Mouse (Mus musculus): ENCODE results near the gene Foxp2.

- TF ChIP-seq POLR2A (IDR thresholded peaks at IDR 0.05; ENCODE audit: borderline replicate concordance, insufficient read depth, low read length) (no peak), CTCF (IDR thresholded peaks at IDR 0.05; ENCODE audit: borderline replicate concordance, insufficient read depth, low read depth, low read length) (no peak)
Observed at GRCm38 (mm10) chr6:15299279-15299678, 398.1 kb downstream of the Foxp2 start.

Data from cerebellum, adult 2 months (tissue).